13 mouse cellular contexts compared by ENCODE assay signal in the genomic region with DNA sequence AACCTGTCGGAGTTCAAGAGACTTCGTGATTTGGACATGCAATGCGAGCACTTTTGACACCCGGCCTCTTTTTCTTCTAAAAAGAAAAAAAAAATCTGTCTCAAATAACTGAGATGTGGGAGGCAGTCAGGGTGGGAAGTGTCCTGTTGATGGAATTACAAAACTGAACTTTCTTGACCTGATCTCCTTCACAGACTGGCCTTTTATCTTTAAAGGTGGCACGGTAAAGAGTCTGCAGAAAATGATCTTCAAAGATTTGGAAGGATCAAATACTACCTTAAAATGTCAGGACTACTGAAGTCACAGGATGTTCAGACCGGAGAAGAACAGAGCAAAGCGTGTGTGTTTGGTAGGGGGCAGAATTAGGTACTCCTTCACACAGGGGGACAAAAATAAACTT.
A peak's percentile ranks its signal among the peaks of the same experiment; 100 is the strongest.
DNase-seq lines count a peak whose midpoint lies in the region; ATAC-seq and TF ChIP-seq lines count a peak whose summit lies in the region.
"Had no signal": no experiment of that assay in that cellular context is flagged by ENCODE, and none has a peak within 500 bp of the region (broad histone marks: within the 10 kb centered on the region; RNA-seq: fewer than 3 reads in every experiment).

No protein-coding gene starts in this region.

- H3K9me3 ChIP-seq in liver, postnatal 0 days (ENCODE audit: low read length): no peaks in the 10 kb centered on the region
- H3K9me3 ChIP-seq: heart, embryonic 15.5 days had no signal

- peak; percentile 6 for DNase-seq in liver, adult 2 months (ENCODE audit: extremely low read depth, low read depth, low spot score)
- no peak for DNase-seq in liver, postnatal 0 days
- DNase-seq in embryo, embryonic 10 days (ENCODE audit: low spot score): peak; percentile 67
- DNase-seq in kidney, postnatal 36 days: peak; percentile 8 to 20
- DNase-seq in left cerebral cortex, adult 11 months (ENCODE audit: low spot score): no peak
- no peak for DNase-seq in left cerebral cortex, adult 9 months (ENCODE audit: low spot score in 2 of 2)
- DNase-seq: cerebellum, postnatal 10 days; lung, postnatal 14 days; spleen, adult 18-20 months had no signal

- no peak overlapping the region for H3K27ac ChIP-seq in liver, adult 2 months (replicated peaks; ENCODE audit: insufficient read depth, low read depth, low read length)
- H3K27ac ChIP-seq in liver, postnatal 0 days (ENCODE audit: low read depth): no peak overlapping the region
- H3K27ac ChIP-seq: heart, embryonic 15.5 days; left cerebral cortex, adult 2 months had no signal

- peaks cover 2% of the 10 kb centered on the region; the same call in 1 of the 2 replicates for H3K4me1 ChIP-seq in liver, adult 2 months (ENCODE audit: control insufficient read depth, insufficient read depth, low read length)
- H3K4me1 ChIP-seq in liver, postnatal 0 days (ENCODE audit: insufficient read depth): no peaks in the 10 kb centered on the region

- no peak for ATAC-seq in liver, postnatal 0 days
- ATAC-seq in CD4-positive, CD25-positive, alpha-beta regulatory T cell, adult 4 months: peak; percentile 58
- ATAC-seq: hindbrain, embryonic 16.5 days had no signal

- no peak overlapping the region for H3K9ac ChIP-seq in liver, adult 2 months (ENCODE audit: low read depth, low read length)
- H3K9ac ChIP-seq in liver, postnatal 0 days (replicated peaks): no peak overlapping the region
- H3K9ac ChIP-seq: heart, embryonic 15.5 days had no signal

- TF ChIP-seq EP300 in liver, postnatal 0 days (IDR thresholded peaks at IDR 0.05; ENCODE audit: low read depth): no peak

- no peaks in the 10 kb centered on the region for H3K27me3 ChIP-seq in liver, adult 2 months (ENCODE audit: control insufficient read depth, insufficient read depth, low read length)
- H3K27me3 ChIP-seq in liver, postnatal 0 days (ENCODE audit: insufficient read depth, low read length): no peaks in the 10 kb centered on the region
- H3K27me3 ChIP-seq: heart, embryonic 15.5 days had no signal

- no peak for TF ChIP-seq POLR2A in liver, adult 2 months (IDR thresholded peaks at IDR 0.05; ENCODE audit: extremely low read depth, insufficient read depth, low read length)

- WGBS in liver, adult 2 months: 76% methylated on average over 7 of the region's 7 CpGs
- 52% methylated on average over 7 of the region's 7 CpGs for WGBS in liver, postnatal 0 days (ENCODE audit: insufficient replicate concordance)

- H3K79me2 ChIP-seq in liver, adult 2 months (ENCODE audit: control insufficient read depth, insufficient read depth, low read length): no peaks in the 10 kb centered on the region

- TF ChIP-seq CTCF in liver, adult 2 months (IDR thresholded peaks at IDR 0.05; ENCODE audit: low read depth, low read length): no peak
- no peak for TF ChIP-seq CTCF in liver, postnatal 0 days (IDR thresholded peaks at IDR 0.05; ENCODE audit: low read depth)

- no peak overlapping the region for H3K4me3 ChIP-seq in liver, adult 2 months (ENCODE audit: insufficient read depth, low read depth, low read length)
- no peak overlapping the region for H3K4me3 ChIP-seq in liver, postnatal 0 days (ENCODE audit: low read depth, low read length)
- H3K4me3 ChIP-seq: heart, embryonic 15.5 days; left cerebral cortex, adult 2 months had no signal

- H3K36me3 ChIP-seq in liver, adult 2 months (ENCODE audit: control insufficient read depth, insufficient read depth, low read length): no peaks in the 10 kb centered on the region
- no peaks in the 10 kb centered on the region for H3K36me3 ChIP-seq in liver, postnatal 0 days (replicated peaks; ENCODE audit: insufficient read depth, low read length)
- H3K36me3 ChIP-seq: heart, embryonic 15.5 days had no signal

- no peak overlapping the region for H3K4me2 ChIP-seq in liver, postnatal 0 days (ENCODE audit: low read depth, low read length)
- H3K4me2 ChIP-seq: heart, embryonic 15.5 days had no signal

Comparison
In these comparisons a context has a peak if more than half of its experiments do, and no peak if none do; other contexts are left out.
1. DNase-seq: peak in liver, adult 2 months (single experiment), embryo, embryonic 10 days (single experiment) and kidney, postnatal 36 days (2 of 2); none in liver, postnatal 0 days (single experiment), left cerebral cortex, adult 11 months (single experiment) and left cerebral cortex, adult 9 months (0 of 2).